Comparison of ENCODE assay signal across 16 mouse cellular contexts in the genomic region with DNA sequence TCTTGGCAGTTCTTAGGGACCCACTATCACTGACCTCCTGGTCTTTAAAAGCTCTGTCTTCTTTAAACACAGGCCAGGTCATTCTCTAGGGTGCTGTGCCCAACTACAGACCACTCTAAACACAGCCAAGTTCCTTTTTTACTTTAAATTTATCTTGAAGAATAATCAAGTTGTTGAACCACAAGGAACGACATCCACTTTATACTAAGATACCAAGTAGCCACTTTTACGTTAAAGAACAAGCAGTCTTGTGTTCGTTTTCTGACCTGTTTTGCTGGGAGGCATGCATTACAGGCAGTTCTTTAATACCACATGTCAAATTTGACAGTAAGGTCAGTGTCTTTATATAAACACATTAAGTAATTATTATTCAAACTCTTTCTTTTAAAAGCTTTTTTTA.
"Had no signal": no experiment of that assay in that cellular context is flagged by ENCODE, and none has a peak within 500 bp of the region (broad histone marks: within the 10 kb centered on the region; RNA-seq: fewer than 3 reads in every experiment).

No protein-coding gene starts in this region.

- H3K27ac ChIP-seq: neural tube, embryonic 13.5 days; neural tube, embryonic 15.5 days; stomach, embryonic 15.5 days; stomach, postnatal 0 days had no signal

- H3K9ac ChIP-seq: neural tube, embryonic 13.5 days; neural tube, embryonic 15.5 days; stomach, embryonic 15.5 days had no signal

- H3K27me3 ChIP-seq: neural tube, embryonic 13.5 days; neural tube, embryonic 15.5 days; stomach, embryonic 15.5 days had no signal

- H3K4me3 ChIP-seq: neural tube, embryonic 13.5 days; neural tube, embryonic 15.5 days; stomach, embryonic 15.5 days had no signal

- DNase-seq: retina, postnatal 1 day; right cerebral cortex, adult 18-20 months; right cerebral cortex, postnatal 14 days; right cerebral cortex, postnatal 25 days; right cerebral cortex, postnatal 4 days; spleen, adult 18-20 months; thymus, adult 18-20 months; thymus, adult 2 months; thymus, postnatal 14 days; thymus, postnatal 25 days; thymus, postnatal 36 days; thymus, postnatal 4 days had no signal

- H3K36me3 ChIP-seq: neural tube, embryonic 13.5 days; neural tube, embryonic 15.5 days; stomach, embryonic 15.5 days had no signal

- H3K9me3 ChIP-seq: neural tube, embryonic 13.5 days; neural tube, embryonic 15.5 days; stomach, embryonic 15.5 days had no signal

- H3K4me1 ChIP-seq: neural tube, embryonic 13.5 days; neural tube, embryonic 15.5 days; stomach, embryonic 15.5 days had no signal
